Mouse (Mus musculus): Measurements from ENCODE around the gene Gm27029. TPM values are rescaled to one million over a fixed set of nuclear protein-coding genes. Genes with fewer than 3 reads are reported as not detected.
A peak's percentile ranks its signal among the peaks of the same experiment; 100 is the strongest.
"Not testable (repeated sequence)": the region's sequence is repeated elsewhere in the genome, so short reads cannot be mapped to it uniquely, and the experiment has no call there.

Gm27029 gene
- total RNA-seq, 2 experiments from 2014 or later: 8.1 to 13.0 TPM

DNA sequence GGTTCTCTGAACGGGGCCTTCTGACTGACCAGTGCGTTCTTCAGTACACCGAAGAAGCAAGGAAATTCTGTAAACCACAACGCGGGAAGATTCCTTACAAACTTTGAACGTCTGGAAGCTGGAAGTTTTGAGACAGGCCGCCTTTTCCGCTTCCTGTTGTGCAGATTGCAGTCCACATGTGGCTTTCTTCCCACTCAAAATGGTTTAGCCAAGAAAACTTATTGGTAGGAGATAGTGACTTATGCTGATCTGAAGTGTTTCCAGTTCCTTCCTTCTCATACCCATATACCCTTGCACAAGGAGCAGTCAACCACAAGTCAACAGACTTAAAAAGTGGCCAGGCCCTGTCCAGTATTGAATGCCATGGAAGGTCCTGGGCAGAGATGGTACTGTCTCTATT is 1.6 kb upstream of the Gm27029 start:
- DNase-seq: no peak
- intact Hi-C loops (cut with DNase I): no loop called here

GRCm38 (mm10) chr11:101424925-101425813 is 573 bp upstream of the Gm27029 start, which contains the start of the genes Rundc1 and Ptges3l:
Rundc1 (plus strand) TSS chr11:101425085.
Ptges3l (minus strand) TSS chr11:101425333.
- peak; percentile 96 to 99 for DNase-seq
- intact Hi-C loops (cut with DNase I): no loop called here

DNA sequence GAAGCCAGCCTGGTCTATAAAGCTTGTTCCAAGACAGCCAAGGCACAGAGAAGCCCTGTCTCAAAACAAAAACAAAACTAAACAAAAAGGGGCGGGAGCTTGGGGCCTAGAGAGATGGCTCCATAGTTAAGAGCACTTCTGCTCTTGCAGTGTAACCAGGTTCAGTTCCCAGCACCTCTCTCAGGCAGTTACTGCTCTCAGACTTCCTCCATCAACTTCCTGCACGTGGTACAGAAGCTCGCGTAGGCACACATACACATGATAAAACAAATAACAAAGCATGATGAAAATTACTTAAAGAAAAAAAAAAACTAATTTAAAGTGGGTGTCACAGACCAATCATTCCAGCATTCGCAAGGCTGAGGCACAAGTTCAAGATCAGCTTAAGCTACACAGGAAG is 4.4 kb downstream of the Gm27029 start:
- intact Hi-C loops (cut with DNase I): no loop called here
- no peak for DNase-seq

- intact Hi-C loops (cut with DNase I): no loop called here
- DNase-seq: no peak
Observed at GRCm38 (mm10) chr11:101419610-101420009, 5.0 kb downstream of the Gm27029 start.

- intact Hi-C loops (cut with DNase I): no loop called here
- DNase-seq: no peak
Observed at GRCm38 (mm10) chr11:101418991-101419390, 5.6 kb downstream of the Gm27029 start.

DNA sequence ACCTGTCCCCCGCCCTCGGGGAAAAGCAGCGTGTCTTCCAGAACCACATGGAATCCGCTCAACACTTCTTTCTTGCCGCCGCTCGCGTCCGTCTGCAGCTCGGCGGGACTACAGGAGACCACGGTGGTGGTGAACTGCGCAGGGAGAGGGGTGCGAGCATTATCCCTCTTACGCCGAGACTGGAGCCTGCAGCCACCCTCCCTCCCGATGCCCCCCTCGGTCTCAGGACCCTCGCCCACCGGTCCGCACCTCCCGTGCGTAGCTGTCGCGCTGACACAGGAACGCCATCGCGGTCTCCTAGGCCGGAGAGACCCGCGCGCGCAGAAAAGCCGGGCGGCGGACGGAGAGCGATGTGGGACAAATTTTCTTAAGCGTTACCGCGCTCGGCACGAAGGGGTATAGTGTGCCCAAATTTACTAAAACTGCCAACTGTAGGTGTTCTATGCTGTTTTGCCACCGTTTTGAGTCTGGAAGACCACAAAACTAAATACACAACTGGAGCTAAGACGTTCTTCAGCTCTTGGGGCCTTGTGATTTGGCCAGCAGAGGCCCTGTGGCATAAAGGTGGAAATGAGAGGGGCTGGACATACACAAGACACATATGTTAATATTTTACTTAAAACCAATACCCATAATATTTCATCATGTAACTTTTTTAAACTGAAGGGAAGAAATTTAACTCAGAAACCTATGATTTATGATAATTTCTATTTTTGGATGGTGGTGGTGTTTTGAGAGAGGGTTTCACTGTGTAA is 7.3 kb downstream of the Gm27029 start, which contains the start of gene Aarsd1:
TSS of gene Aarsd1 (minus strand) at position 515 of the 755 bp plus-strand sequence.
- peak; percentile 81 to 86 for DNase-seq
- intact Hi-C loops (cut with DNase I): no loop called here

GRCm38 (mm10) chr11:101416433-101417100 is 8.0 kb downstream of the Gm27029 start:
- intact Hi-C loops (cut with DNase I): no loop called here

GRCm38 (mm10) chr11:101415306-101415705 is 9.3 kb downstream of the Gm27029 start:
- intact Hi-C loops (cut with DNase I): no loop called here
- no peak for DNase-seq

More at GRCm38 (mm10) chr11:101416433-101417100, 8.0 kb downstream of the Gm27029 start:
- no peak for DNase-seq

DNA sequence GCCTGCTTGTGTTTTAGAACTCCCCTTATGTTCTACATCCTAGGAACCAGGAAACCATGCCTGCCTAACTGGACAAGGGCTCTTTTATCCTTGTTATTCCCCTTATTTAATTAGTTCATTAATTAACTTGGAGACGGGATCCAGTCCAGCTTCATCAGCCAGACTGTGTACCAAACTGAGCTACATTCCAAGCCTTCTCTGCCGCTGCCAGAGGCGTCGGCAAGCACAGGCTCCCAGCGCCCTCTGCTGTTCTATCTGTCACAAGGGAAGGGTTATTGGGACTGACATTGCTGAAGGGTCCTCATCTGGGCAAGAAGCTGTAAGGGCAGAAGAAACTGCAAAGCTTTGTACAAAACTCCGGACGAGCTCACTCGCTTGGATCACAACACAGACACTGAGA is 29.5 kb downstream of the Gm27029 start:
- peak; percentile 37 to 68 for DNase-seq
- intact Hi-C loops (cut with DNase I): loop anchor here (1.0 to 5.0 kb wide), 2 partner anchors 72 to 183 kb away; no protein-coding TSS in a partner anchor

DNA sequence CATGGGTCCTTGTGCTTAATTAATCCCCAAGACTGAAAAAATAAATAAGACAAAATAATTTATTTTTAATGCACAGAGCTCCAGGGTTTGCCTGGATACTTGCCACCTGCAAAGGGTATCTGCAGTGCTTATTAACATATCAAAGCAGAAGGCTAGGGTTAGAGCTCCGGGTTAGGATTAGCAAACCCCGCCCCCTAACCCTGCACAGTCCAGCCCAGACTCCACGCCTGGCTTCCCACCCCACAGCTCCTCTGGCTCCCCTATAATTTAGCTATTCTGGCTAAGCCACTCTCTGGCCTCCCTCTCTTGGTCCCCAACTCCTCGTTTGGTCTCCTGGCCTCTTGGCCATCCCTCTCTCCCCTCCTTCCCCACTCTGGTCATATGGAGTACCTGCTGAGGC is 42.8 kb downstream of the Gm27029 start:
- intact Hi-C loops (cut with DNase I): no loop called here

GRCm38 (mm10) chr11:101378926-101379325 is 45.7 kb downstream of the Gm27029 start:
- intact Hi-C loops (cut with DNase I): no loop called here
- DNase-seq: no peak

More for the DNA sequence above, 42.8 kb downstream of the Gm27029 start:
- no peak for DNase-seq

GRCm38 (mm10) chr11:101378196-101378595 is 46.4 kb downstream of the Gm27029 start:
- intact Hi-C loops (cut with DNase I); DNase-seq: not testable (repeated sequence)

GRCm38 (mm10) chr11:101374421-101374938 is 50.1 kb downstream of the Gm27029 start:
- intact Hi-C loops (cut with DNase I): no loop called here
- DNase-seq: no peak

GRCm38 (mm10) chr11:101370141-101370540 is 54.5 kb downstream of the Gm27029 start:
- intact Hi-C loops (cut with DNase I): no loop called here
- DNase-seq: no peak

- intact Hi-C loops (cut with DNase I): no loop called here
- DNase-seq: no peak
Observed at GRCm38 (mm10) chr11:101367326-101367935, 57.2 kb downstream of the Gm27029 start, which contains the start of gene G6pc. G6pc (plus strand) TSS chr11:101367561.

GRCm38 (mm10) chr11:101364531-101364931 is 60.1 kb downstream of the Gm27029 start:
- DNase-seq: no peak
- intact Hi-C loops (cut with DNase I): no loop called here

DNA sequence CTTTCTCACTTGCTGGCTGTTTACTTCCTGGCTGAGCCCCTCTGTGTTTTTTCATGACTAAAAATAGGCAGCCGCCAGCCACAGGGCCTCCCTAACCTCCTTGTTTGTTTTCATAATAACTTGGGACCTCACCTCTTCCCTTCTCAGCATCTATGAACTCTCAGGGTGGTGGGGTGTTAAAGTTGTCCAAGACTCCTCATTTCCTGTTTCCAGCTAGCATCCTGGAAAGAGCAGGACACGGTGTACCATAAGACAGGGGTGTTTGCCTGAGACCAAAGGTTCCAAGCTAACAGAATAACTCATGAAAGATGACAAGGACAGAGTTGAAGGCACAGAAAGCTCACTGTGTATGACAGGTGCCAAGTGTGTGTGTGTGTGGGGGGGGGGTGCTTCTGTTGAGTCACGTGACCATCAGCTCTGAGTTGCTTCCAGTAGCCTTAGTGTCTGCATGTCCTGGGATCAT is 63.9 kb downstream of the Gm27029 start:
- no peak for DNase-seq
- intact Hi-C loops (cut with DNase I): no loop called here

GRCm38 (mm10) chr11:101359776-101360175 is 64.8 kb downstream of the Gm27029 start:
- no peak for DNase-seq
- intact Hi-C loops (cut with DNase I): no loop called here

DNA sequence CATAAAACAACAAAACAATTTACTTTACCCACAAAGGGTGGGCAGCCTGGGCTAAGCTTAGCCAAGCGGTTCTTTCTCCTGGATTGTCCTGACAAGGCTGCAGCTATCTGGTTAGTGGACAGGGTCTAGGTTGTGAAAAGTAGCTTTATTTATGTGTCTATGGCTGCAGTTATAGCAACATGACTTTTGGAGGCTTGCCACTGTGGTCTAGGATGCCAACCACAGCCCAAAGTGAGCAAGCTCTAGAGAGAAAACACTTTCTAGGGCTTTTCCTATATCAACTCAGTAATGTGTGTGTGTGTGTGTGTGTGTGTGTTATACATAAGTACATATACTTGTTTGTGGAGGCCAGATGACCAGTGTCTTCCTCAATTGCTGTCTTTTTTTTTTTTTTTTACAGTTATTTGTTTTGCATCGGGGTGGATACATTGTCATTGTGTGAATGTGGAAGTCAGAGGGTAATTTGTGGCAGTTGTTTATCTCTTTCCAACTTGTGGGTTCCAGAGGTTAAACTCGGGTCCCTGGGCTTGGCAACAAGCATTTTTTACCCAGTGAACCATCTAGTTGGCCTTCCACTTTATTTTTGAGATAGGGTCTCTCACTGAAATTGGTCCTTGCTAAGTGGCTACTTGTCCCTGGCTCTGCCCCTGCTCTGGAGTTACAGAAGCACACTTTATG is 67.0 kb downstream of the Gm27029 start:
- intact Hi-C loops (cut with DNase I): no loop called here

More for the DNA sequence above, 67.0 kb downstream of the Gm27029 start:
- no peak for DNase-seq

Measured in gastrocnemius, postnatal 36 days (tissue).